Mouse (Mus musculus) megakaryocyte, embryonic 14.5 days (primary cell): ENCODE measurements around the gene Tram2. TPM values are rescaled to one million over a fixed set of nuclear protein-coding genes. Genes with fewer than 3 reads are reported as not detected.

Source experiments
- H3K27me3 ChIP-seq: replicated peaks from 2 replicates; pipeline ENCODE3; 2012; ENCODE audit warnings: inconsistent platforms
- H3K36me3 ChIP-seq: replicated peaks from 2 replicates; pipeline ENCODE3; 2012; ENCODE audit warnings: low read length, inconsistent platforms, mixed read lengths
- H3K4me1 ChIP-seq: 2 replicates; pipeline ENCODE4 v1.6.1; 2012; ENCODE audit warnings: inconsistent platforms
- H3K4me3 ChIP-seq: replicated peaks from 2 replicates; pipeline ENCODE3; 2012; ENCODE audit warnings: moderate library complexity, mild to moderate bottlenecking, inconsistent platforms
- H3K9me3 ChIP-seq: 2 replicates; pipeline ENCODE4 v1.6.1; 2012; ENCODE audit warnings: inconsistent platforms
- FLI1 ChIP-seq: IDR thresholded peaks from 2 replicates; pipeline ENCODE4 v1.6.1; 2012; ENCODE audit warnings: low read length, inconsistent platforms, mixed read lengths
- GATA1 ChIP-seq: IDR thresholded peaks from 3 replicates; pipeline ENCODE4 v1.6.1; 2012; ENCODE audit warnings: mixed read lengths, low read length, inconsistent platforms, borderline replicate concordance
- polyA plus RNA-seq: library from polyadenylated mRNA; stranded (reverse); fragments of >175 nt; gene quantifications from 2 replicates; pipeline ENCODE4 v1.2.3, GENCODE M21; 2012; ENCODE audit warnings: low replicate concordance; ENCODE audit not compliant: insufficient read depth

The Tram2 gene
- polyA plus RNA-seq, 1 experiment = 0.22 TPM

DNA sequence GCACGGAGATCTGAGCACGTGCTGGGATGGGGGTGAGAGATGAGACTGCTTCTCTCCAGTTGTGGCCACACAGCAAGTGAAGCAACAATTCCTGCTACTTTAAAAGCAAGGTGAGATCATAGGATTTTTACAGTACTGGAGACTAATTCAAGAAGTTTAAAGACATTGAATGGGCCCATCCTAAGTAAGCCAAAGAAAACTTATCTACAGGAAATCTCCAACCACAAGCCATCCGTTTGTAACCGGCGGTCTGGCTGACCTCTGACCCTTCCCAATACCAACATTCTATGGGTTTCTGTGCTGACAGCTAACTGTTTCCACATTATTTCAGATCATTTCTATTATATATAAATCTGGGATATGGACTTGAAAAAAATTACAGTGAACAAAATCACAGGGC lies 53.8 kb downstream of the Tram2 start:
- Histone ChIP-seq H3K27me3 (no peaks in the 10 kb centered on the region), H3K4me3 (peak overlapping the region; percentile 65), H3K9me3 (no peaks in the 10 kb centered on the region), H3K4me1 (peaks cover 15% of the 10 kb centered on the region), H3K36me3 (no peaks in the 10 kb centered on the region)
- TF ChIP-seq GATA1 (no peak), FLI1 (no peak)

DNA sequence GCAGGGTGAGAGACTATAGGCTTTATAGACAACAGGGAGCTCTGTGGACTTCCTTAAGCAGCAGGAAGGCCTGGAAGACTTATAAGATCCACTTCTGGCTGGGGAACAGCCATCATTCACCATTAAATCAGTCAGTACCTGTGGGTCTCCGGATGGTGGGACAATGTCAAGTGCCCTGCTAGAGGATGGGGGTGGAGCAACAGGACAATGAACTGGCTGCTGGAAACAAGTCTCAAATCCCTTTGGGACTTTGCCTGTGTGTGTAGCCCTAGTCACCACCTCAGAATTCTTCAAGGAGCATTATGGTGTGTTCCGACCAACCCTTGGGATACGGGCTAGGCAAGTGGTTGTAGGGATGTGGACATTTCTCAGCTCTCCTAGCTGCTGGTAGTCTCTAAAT lies 55.9 kb downstream of the Tram2 start:
- Histone ChIP-seq H3K4me3 (no peak overlapping the region), H3K27me3 (no peaks in the 10 kb centered on the region), H3K36me3 (no peaks in the 10 kb centered on the region), H3K9me3 (no peaks in the 10 kb centered on the region), H3K4me1 (peaks cover 15% of the 10 kb centered on the region)
- no peak for TF ChIP-seq FLI1
- no peak for TF ChIP-seq GATA1

DNA sequence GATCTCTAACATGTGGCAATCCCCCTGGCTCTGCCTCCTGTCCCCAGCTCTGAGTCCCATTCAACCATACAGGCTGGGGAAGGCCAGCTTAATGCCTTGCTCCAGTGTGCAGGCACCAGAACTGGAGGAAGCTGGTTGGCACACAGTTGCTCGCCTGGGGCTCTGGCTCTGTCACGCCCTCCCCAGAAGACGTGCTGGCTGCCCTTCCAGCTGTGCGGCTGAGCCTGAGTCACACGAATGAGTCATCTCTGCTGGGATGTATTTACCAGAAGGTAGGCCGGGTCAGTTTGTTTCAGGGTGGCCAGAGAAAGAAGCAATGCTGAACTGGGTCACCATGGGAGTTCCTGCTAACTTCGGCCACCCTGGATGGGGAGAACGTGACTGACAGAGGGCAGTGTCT lies 64.6 kb downstream of the Tram2 start:
- Histone ChIP-seq H3K4me1 (peaks cover 40% of the 10 kb centered on the region), H3K9me3 (no peaks in the 10 kb centered on the region), H3K27me3 (no peaks in the 10 kb centered on the region), H3K36me3 (peaks cover 27% of the 10 kb centered on the region), H3K4me3 (peak overlapping the region; percentile 47)
- TF ChIP-seq FLI1 (no peak), GATA1 (no peak)

DNA sequence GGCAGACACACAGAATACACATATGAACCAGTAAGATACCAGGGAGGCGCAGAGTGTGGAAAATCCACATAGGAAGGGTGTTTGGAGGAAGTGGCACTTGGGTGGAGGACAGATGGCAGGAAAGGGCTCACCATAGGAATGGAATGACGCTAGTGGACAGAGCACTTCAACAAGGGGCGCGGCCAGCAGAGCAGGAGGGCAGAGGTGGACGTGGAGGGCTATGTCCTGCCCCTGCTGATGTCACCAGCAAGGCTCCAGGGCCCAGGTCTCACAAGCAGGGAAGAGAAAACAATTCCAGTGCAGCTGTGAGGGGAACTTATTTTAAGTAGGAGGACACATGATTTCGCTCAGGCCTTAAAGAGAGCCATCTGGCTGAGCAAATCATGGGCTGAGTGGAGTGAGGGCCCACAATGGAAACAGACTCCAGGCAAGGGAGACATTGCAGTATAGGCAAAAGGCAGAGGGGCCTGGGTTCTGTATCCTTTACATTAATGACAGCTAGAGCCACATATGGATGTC lies 68.7 kb downstream of the Tram2 start:
- H3K4me3 ChIP-seq = peak overlapping the region; percentile 59
- peaks cover 59% of the 10 kb centered on the region for H3K4me1 ChIP-seq
- H3K27me3 ChIP-seq = no peaks in the 10 kb centered on the region
- H3K36me3 ChIP-seq = peaks cover 43% of the 10 kb centered on the region
- TF ChIP-seq FLI1 (no peak), GATA1 (no peak)
- no peaks in the 10 kb centered on the region for H3K9me3 ChIP-seq

DNA sequence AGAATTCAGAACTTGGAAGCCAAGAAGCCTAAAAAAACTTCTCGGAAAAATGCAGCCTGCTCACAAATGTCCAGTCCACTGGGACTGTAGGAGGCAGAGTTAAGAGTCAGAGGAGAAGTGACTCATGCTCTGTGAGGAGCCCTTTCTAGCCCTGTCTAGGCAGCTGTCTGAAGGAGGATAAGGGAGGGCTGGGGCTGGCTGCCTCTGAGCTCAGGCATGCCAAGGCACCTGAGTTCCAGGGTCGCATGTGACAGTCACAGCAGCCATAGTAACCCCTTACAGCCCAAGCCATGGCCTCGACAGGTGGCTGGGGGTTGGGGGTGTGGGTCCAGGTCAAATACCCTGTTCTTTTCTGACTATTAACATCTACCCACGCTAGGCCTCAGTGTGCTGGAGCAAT lies 70.1 kb downstream of the Tram2 start:
- Histone ChIP-seq H3K4me3 (peak overlapping the region; percentile 35), H3K4me1 (peaks cover 45% of the 10 kb centered on the region), H3K9me3 (no peaks in the 10 kb centered on the region), H3K27me3 (no peaks in the 10 kb centered on the region), H3K36me3 (peaks cover 53% of the 10 kb centered on the region)
- TF ChIP-seq FLI1 = no peak
- no peak for TF ChIP-seq GATA1

DNA sequence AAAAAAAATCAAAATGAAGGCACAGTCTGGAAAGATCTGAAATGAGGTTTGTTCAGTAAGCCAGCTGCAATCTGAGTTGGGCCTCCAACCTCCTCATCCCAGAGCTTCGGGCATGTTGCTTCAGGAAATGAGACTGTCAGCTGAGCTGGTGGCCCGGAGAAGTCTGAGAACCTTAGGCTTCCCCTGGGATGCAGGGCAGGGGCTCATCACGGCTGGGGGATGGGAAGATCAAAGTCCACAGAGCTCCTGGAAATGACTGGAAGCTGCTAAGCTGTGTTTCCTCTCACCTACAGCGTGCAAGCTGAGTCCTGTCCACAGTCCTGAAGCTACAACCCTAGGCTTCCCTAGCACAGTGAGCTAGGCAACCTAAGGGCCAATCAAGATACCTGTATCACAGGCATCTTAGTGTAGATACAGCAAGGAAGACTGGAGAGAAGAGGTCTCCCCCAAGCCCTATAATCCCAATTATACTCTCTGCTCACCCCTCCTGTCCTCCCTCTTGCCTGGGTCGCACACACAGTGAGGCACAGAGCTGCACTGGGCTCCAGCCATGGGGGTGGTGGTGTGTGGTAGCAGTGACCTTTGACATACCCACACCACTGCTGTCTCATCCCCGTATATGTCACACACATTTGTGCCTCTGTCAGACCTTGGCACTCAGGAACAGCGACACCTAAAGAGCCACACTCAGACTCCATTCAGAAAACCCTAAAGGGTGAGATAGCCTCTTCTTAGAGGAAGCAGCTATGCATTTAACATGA lies 70.9 kb downstream of the Tram2 start:
- H3K9me3 ChIP-seq = no peaks in the 10 kb centered on the region
- peaks cover 37% of the 10 kb centered on the region for H3K4me1 ChIP-seq
- peak overlapping the region; percentile 67 for H3K4me3 ChIP-seq
- peaks cover 58% of the 10 kb centered on the region for H3K36me3 ChIP-seq
- no peak for TF ChIP-seq GATA1
- no peak for TF ChIP-seq FLI1
- no peaks in the 10 kb centered on the region for H3K27me3 ChIP-seq

DNA sequence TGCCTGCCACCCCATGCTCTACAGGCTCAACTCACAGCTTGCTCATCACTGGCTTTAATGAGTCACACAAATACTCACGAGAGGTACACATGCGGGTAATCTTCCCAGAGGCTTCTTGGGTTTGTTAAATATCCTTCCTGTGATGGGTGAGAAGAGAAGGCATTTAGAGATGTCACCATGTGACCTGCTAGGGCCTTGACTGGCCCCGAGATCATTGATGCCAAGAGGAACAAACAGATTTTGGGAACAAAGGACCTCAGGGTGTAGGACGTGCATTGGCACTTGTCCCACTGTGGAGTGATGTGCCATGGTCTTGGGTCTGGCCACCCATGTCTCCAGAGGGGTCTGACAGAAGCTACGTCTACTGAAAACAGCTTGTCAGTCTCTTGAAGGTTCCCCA lies 72.3 kb downstream of the Tram2 start:
- Histone ChIP-seq H3K4me3 (no peak overlapping the region), H3K4me1 (peaks cover 35% of the 10 kb centered on the region), H3K36me3 (peaks cover 58% of the 10 kb centered on the region), H3K27me3 (peaks cover 2% of the 10 kb centered on the region), H3K9me3 (no peaks in the 10 kb centered on the region)
- TF ChIP-seq FLI1 = no peak
- no peak for TF ChIP-seq GATA1

DNA sequence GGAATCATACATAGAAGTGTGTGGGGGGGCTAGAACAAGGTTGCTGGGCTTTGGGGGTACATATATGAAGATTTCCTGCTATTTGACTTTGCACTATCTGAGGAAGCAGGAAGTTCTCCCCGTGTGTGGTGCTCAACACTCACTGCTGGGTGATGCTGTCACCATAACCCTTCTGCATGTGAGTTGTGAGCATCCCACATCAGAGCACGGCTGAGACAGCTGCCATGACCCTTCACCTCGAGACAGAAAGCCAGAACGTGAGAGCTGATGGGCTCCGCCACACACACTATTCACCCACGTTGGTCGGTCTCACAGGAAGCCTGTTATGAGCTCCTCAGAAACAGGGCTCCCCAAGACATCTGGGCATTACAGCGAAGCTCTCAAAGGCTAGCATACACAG lies 74.4 kb downstream of the Tram2 start:
- H3K4me3 ChIP-seq = no peak overlapping the region
- peaks cover 2% of the 10 kb centered on the region for H3K27me3 ChIP-seq
- H3K36me3 ChIP-seq = peaks cover 57% of the 10 kb centered on the region
- no peak for TF ChIP-seq GATA1
- no peak for TF ChIP-seq FLI1
- peaks cover 26% of the 10 kb centered on the region for H3K4me1 ChIP-seq
- no peaks in the 10 kb centered on the region for H3K9me3 ChIP-seq

DNA sequence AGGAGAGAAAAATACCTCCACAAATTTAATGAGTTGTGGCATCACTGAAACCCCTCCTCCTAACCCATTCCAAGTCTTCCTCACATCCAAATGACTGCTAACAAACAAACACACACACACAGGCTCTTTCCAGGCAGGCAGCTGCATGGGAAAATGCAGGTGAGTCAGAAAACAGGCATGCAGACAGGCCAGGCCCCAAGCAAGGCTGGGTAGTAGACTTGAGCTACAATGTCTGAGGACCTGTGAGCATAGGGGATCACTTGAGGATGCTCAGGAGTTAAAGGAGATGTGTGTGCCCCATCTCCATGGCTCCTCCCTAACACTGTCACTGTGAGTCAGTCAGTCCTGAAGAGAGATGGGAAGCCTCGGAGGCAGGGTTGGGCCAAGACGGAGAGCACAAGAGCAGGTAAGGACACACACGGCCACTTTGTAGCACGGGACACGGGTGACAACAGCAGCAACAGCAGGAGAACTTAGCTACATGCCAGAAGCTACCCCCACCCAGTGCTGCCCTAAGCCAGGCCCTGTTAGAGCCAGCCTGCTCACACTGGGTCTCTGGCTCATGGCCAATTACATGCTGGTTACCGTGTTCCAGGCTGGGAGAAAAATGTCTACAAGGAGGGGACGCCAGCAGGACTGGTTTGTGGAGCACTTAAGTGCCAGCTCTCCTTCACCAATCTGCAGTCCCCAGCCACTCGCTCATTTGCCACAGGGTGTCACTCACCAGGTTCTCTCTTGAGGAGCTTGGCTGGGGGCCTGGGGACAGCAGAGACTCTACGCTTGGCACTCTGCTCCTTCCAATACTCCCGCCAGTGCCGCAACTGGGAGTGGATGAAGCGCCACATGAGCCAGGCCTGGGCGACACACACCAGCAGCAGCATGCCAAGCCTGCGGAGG lies 76.5 kb downstream of the Tram2 start:
- no peak for TF ChIP-seq FLI1
- no peak for TF ChIP-seq GATA1

More for the DNA sequence above, 76.5 kb downstream of the Tram2 start:
- peaks cover 2% of the 10 kb centered on the region for H3K27me3 ChIP-seq
- H3K4me3 ChIP-seq = no peak overlapping the region
- H3K4me1 ChIP-seq = peaks cover 6% of the 10 kb centered on the region; the same call in 1 of the 2 replicates
- H3K36me3 ChIP-seq = peaks cover 55% of the 10 kb centered on the region
- H3K9me3 ChIP-seq = no peaks in the 10 kb centered on the region
